In the genomic region with DNA sequence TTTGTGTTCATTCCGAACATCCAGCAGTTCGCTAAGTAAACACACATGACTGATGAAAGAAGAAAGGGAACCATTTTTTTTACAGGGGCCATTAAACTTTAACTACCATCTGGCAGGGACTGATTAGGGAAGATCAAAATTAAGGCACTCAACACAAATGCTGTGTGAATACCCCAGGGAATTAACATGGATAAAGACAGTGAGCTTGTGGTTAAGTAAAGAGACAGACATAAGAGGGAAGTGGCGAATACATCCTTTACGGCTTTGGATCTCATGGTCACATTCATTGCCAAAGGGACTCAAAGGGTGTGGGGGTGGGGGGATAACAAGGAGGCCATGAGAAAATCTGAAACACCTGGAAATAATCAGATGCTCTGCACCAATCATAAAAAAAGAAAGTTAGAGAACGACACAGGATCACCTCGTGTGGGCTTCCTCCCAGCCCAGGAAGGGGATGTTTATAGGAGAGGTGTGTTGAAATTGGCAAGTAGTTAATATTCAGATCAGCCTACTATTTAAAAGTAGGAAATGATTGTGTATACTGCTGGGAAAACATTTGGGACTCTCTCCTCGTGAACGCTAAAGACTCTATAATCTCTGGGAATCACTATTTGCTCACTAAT, we compare ENCODE assay signal across 22 mouse cellular contexts. TPM values are rescaled to one million over a fixed set of nuclear protein-coding genes. Genes with fewer than 3 reads are reported as not detected.
DNase-seq lines count a peak whose midpoint lies in the region; ATAC-seq and TF ChIP-seq lines count a peak whose summit lies in the region.
"Had no signal": no experiment of that assay in that cellular context is flagged by ENCODE, and none has a peak within 500 bp of the region (broad histone marks: within the 10 kb centered on the region; RNA-seq: fewer than 3 reads in every experiment).

No protein-coding gene starts in this region.

- 54% methylated on average over 8 of the region's 8 CpGs for WGBS in forebrain, embryonic 12.5 days

- no peaks in the 10 kb centered on the region for H3K9me3 ChIP-seq in MEL (replicated peaks; ENCODE audit: insufficient read depth, low read length)
- H3K9me3 ChIP-seq in forebrain, embryonic 12.5 days, result no peaks in the 10 kb centered on the region
- H3K9me3 ChIP-seq: heart, embryonic 13.5 days; lung, embryonic 15.5 days; midbrain, embryonic 13.5 days had no signal

- DNase-seq in embryo, embryonic 11 days, result peak; percentile 48
- DNase-seq in embryo, embryonic 9.5 days (ENCODE audit: extremely low spot score), result no peak
- peak; percentile 64 for DNase-seq in MEL (ENCODE audit: low read depth, low spot score)
- peak; percentile 86 for DNase-seq in forelimb bud, embryonic 11.5 days (ENCODE audit: low read depth, low spot score)
- DNase-seq in mesoderm, embryonic 11.5 days (ENCODE audit: low read depth, low spot score), result peak; percentile 38
- DNase-seq in adrenal gland, adult 2 months, result no peak
- DNase-seq: adrenal gland, postnatal 14 days; cerebellum, adult 18-20 months; gastrocnemius, adult 2 months; heart, adult 11 months; heart, postnatal 4 days; kidney, adult 18-20 months had no signal

- H3K4me3 ChIP-seq in MEL (ENCODE audit: control insufficient read depth in 1 of 2, insufficient read depth in 1 of 2, low read depth in 2 of 2, low read length in 2 of 2), result peak overlapping the region in 1 of 2 experiments; percentile 23; a peak in 3 of 4 replicates
- H3K4me3 ChIP-seq in forebrain, embryonic 12.5 days (replicated peaks), result no peak overlapping the region
- H3K4me3 ChIP-seq: gastrocnemius, adult 2 months; heart, embryonic 13.5 days; left cerebral cortex, adult 2 months; lung, embryonic 15.5 days; midbrain, embryonic 13.5 days; myocyte had no signal

- H3K4me1 ChIP-seq in MEL (ENCODE audit: control insufficient read depth in 1 of 2, insufficient read depth in 2 of 2, low read length in 2 of 2), result peaks cover 0 to 9% of the 10 kb centered on the region in 2 experiments; a peak in 1 of 4 replicates
- H3K4me1 ChIP-seq in forebrain, embryonic 12.5 days, result peaks cover 7% of the 10 kb centered on the region
- H3K4me1 ChIP-seq: lung, embryonic 15.5 days had no signal

- no peak overlapping the region for H3K27ac ChIP-seq in MEL (ENCODE audit: control insufficient read depth, low read depth, low read length)
- no peak overlapping the region for H3K27ac ChIP-seq in forebrain, embryonic 12.5 days
- H3K27ac ChIP-seq: gastrocnemius, adult 2 months; heart, embryonic 13.5 days; left cerebral cortex, adult 2 months; lung, embryonic 15.5 days; midbrain, embryonic 13.5 days had no signal

- H3K27me3 ChIP-seq in MEL (ENCODE audit: control insufficient read depth in 1 of 2, insufficient read depth in 2 of 2, low read length in 2 of 2), result peaks cover 0 to 3% of the 10 kb centered on the region in 2 experiments; a peak in 2 of 4 replicates
- H3K27me3 ChIP-seq in forebrain, embryonic 12.5 days, result no peaks in the 10 kb centered on the region
- H3K27me3 ChIP-seq: lung, embryonic 15.5 days; midbrain, embryonic 13.5 days had no signal

- no peak for TF ChIP-seq CTCF in MEL (IDR thresholded peaks at IDR 0.05 in 2 of 3, conservative IDR thresholded peaks at IDR 0.05 in 1 of 3; ENCODE audit: control insufficient read depth in 1 of 3, insufficient read depth in 1 of 3, low read depth in 2 of 3, low read length in 3 of 3, poor library complexity in 1 of 3, severe bottlenecking in 1 of 3)

- peak; percentile 61 to 73 for TF ChIP-seq EP300 in MEL (IDR thresholded peaks at IDR 0.05; ENCODE audit: low read depth in 1 of 2, low read length in 2 of 2)

- no peak overlapping the region for H3K4me2 ChIP-seq in forebrain, embryonic 12.5 days
- H3K4me2 ChIP-seq: heart, embryonic 13.5 days; liver, embryonic 11.5 days; lung, embryonic 15.5 days; midbrain, embryonic 13.5 days had no signal

- TF ChIP-seq POLR2A in MEL (IDR thresholded peaks at IDR 0.05; ENCODE audit: control insufficient read depth in 1 of 2, insufficient read depth in 1 of 2, low read depth in 1 of 2, low read length in 2 of 2, poor library complexity in 1 of 2), result no peak

- H3K36me3 ChIP-seq in MEL (ENCODE audit: control insufficient read depth in 1 of 2, insufficient read depth in 2 of 2, low read length in 2 of 2), result peaks cover 0 to 8% of the 10 kb centered on the region in 2 experiments; a peak in 2 of 4 replicates
- no peaks in the 10 kb centered on the region for H3K36me3 ChIP-seq in forebrain, embryonic 12.5 days (replicated peaks)
- H3K36me3 ChIP-seq: heart, embryonic 13.5 days; lung, embryonic 15.5 days; midbrain, embryonic 13.5 days had no signal

- no peaks in the 10 kb centered on the region for H3K79me2 ChIP-seq in MEL (ENCODE audit: control insufficient read depth, insufficient read depth, low read length, poor library complexity)

- no peak for TF ChIP-seq RAD21 in MEL (IDR thresholded peaks at IDR 0.05; ENCODE audit: low read depth, low read length)

- H3K9ac ChIP-seq in MEL (ENCODE audit: control insufficient read depth, low read depth, low read length, poor library complexity, severe bottlenecking), result no peak overlapping the region
- no peak overlapping the region for H3K9ac ChIP-seq in forebrain, embryonic 12.5 days
- H3K9ac ChIP-seq: heart, embryonic 13.5 days; lung, embryonic 15.5 days; midbrain, embryonic 13.5 days had no signal

- ATAC-seq in frontal cortex, adult (ENCODE audit: low TSS enrichment), result no peak
- ATAC-seq in forebrain, embryonic 12.5 days (ENCODE audit: low FRiP score), result no peak
- ATAC-seq: forebrain, embryonic 14.5 days; hindbrain, embryonic 16.5 days; midbrain, embryonic 13.5 days had no signal

TF ChIP-seq in MEL, 35 proteins besides CTCF, POLR2A, EP300 and RAD21:
- no peak for TF ChIP-seq MEF2A (IDR thresholded peaks at IDR 0.05; ENCODE audit: extremely low read depth, insufficient replicate concordance, low read depth, low read length, poor library complexity, severe bottlenecking)
- TF ChIP-seq BHLHE40 (IDR thresholded peaks at IDR 0.05; ENCODE audit: borderline replicate concordance, low read depth, low read length), result no peak
- peak; percentile 85 for TF ChIP-seq ZNF384 (IDR thresholded peaks at IDR 0.05; ENCODE audit: low read depth, low read length)
- peak; percentile 69 for TF ChIP-seq TAL1 (IDR thresholded peaks at IDR 0.05; ENCODE audit: low read length)
- TF ChIP-seq ZC3H11A (IDR thresholded peaks at IDR 0.05; ENCODE audit: low read depth, low read length), result no peak
- no peak for TF ChIP-seq ZMIZ1 (IDR thresholded peaks at IDR 0.05; ENCODE audit: low read depth, low read length)
- TF ChIP-seq TCF12 (IDR thresholded peaks at IDR 0.05; ENCODE audit: low read depth, low read length), result peak; percentile 42; the same call in 1 of the 2 replicates
- peak; percentile 53; the same call in 1 of the 2 replicates for TF ChIP-seq GATA1 (IDR thresholded peaks at IDR 0.05; ENCODE audit: low read depth, low read length)
- no peak for TF ChIP-seq MYC (IDR thresholded peaks at IDR 0.05; ENCODE audit: low read depth, low read length)

RNA-seq across cellular contexts. Expression of a gene that starts 41.6 kb away (rescaled TPM):
- 503 and 520 TPM in 2 replicates for total RNA-seq in MEL (2012; rRNA removed)
- 100 to 1,000 TPM; 199 to 520 TPM for polyA plus RNA-seq in MEL (2012; ENCODE audit: insufficient read depth in 1 of 2, insufficient read length in 2 of 2, low read depth in 1 of 2, low replicate concordance in 2 of 2, missing spikeins in 1 of 2)
- total RNA-seq in adrenal gland, adult 2 months (2021), result 100 to 1,000 TPM; 595 to 604 TPM
- polyA plus RNA-seq in adrenal gland, adult 2 months (2012; rRNA removed), result 410 and 524 TPM in 2 replicates
- 710 and 725 TPM in 2 replicates for polyA plus RNA-seq in forebrain, embryonic 12.5 days (2016; fragmentation: Nextera tagmentation; extraction: Ambion mirVana)

Comparison
In these comparisons a context has a peak if more than half of its experiments do, and no peak if none do; other contexts are left out.
1. DNase-seq: peak in embryo, embryonic 11 days (single experiment), MEL (single experiment), forelimb bud, embryonic 11.5 days (single experiment) and mesoderm, embryonic 11.5 days (single experiment); none in embryo, embryonic 9.5 days (single experiment) and adrenal gland, adult 2 months (single experiment).